Mouse (Mus musculus): ENCODE results near the gene Bnc2. TPM values are rescaled to one million over a fixed set of nuclear protein-coding genes. Genes with fewer than 3 reads are reported as not detected.

The Bnc2 gene
- polyA plus RNA-seq, 1 experiment, result 7.2 TPM

DNA sequence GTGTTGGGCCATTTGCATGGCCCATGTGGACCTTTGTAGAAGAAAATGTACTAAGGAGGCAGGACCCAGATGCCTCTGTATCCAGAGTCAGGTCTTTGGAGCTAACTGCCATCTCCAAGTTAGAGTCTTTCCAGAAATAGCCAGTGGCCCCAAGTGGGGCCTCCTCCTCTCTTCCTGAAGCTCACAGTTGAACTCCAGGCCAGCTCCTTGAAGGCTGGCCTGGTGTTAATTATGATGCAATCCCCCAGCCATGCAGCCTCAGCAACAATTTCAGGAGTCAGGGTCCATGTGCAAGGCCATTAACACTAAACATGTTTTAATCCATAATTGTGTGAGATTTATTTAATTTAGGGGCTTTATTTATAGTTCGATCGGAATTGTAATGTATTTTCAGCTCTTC, 427.7 kb downstream of the Bnc2 start:
- no peaks in the 10 kb centered on the region for H3K9me3 ChIP-seq (replicated peaks; ENCODE audit: control insufficient read depth, insufficient read depth, low read length, poor library complexity, severe bottlenecking)
- TF ChIP-seq EP300 (IDR thresholded peaks at IDR 0.05; ENCODE audit: insufficient read depth, low read depth, low read length) (no peak), POLR2A (IDR thresholded peaks at IDR 0.05; ENCODE audit: insufficient read depth, low read length) (no peak), CTCF (IDR thresholded peaks at IDR 0.05; ENCODE audit: low read depth, low read length) (no peak)
- no peaks in the 10 kb centered on the region for H3K36me3 ChIP-seq (ENCODE audit: control insufficient read depth, insufficient read depth, low read length, poor library complexity, severe bottlenecking)
- no peak overlapping the region for H3K9ac ChIP-seq (ENCODE audit: low read depth, poor library complexity, severe bottlenecking)
- H3K27ac ChIP-seq (ENCODE audit: insufficient read depth, low read length), result no peak overlapping the region
- H3K4me1 ChIP-seq (ENCODE audit: control insufficient read depth, insufficient read depth, low read length), result no peaks in the 10 kb centered on the region
- no peaks in the 10 kb centered on the region for H3K27me3 ChIP-seq (ENCODE audit: control insufficient read depth, insufficient read depth, low read length, poor library complexity, severe bottlenecking)
- no peak overlapping the region for H3K4me3 ChIP-seq (ENCODE audit: low read depth, low read length)

DNA sequence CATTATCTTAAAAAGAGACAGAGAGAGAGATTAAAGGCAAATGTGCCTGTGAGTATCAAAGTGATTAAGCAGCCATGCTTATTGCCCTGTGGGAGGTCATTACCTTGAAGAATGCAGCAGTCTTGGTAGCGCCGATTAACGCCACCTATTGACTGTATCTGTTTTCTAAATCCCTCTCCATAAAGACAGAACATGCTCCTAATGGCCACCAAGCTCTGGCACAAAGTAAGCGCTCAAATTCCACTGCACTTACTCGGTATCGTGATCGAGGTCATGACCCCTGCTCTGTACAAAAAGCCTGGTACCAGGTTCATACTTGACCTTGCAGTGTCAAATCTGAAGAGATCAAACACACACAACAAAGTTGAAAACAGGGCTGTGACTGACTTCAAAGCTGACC, 442.7 kb downstream of the Bnc2 start:
- Histone ChIP-seq H3K27me3 (ENCODE audit: control insufficient read depth, insufficient read depth, low read length, poor library complexity, severe bottlenecking) (no peaks in the 10 kb centered on the region), H3K27ac (ENCODE audit: insufficient read depth, low read length) (no peak overlapping the region), H3K4me3 (ENCODE audit: low read depth, low read length) (no peak overlapping the region), H3K4me1 (ENCODE audit: control insufficient read depth, insufficient read depth, low read length) (peaks cover 1% of the 10 kb centered on the region), H3K36me3 (ENCODE audit: control insufficient read depth, insufficient read depth, low read length, poor library complexity, severe bottlenecking) (no peaks in the 10 kb centered on the region), H3K9me3 (replicated peaks; ENCODE audit: control insufficient read depth, insufficient read depth, low read length, poor library complexity, severe bottlenecking) (peaks cover 3% of the 10 kb centered on the region; the same call in 1 of the 2 replicates), H3K9ac (ENCODE audit: low read depth, poor library complexity, severe bottlenecking) (no peak overlapping the region)
- no peak for TF ChIP-seq EP300 (IDR thresholded peaks at IDR 0.05; ENCODE audit: insufficient read depth, low read depth, low read length)
- no peak for TF ChIP-seq CTCF (IDR thresholded peaks at IDR 0.05; ENCODE audit: low read depth, low read length)
- no peak for TF ChIP-seq POLR2A (IDR thresholded peaks at IDR 0.05; ENCODE audit: insufficient read depth, low read length)

DNA sequence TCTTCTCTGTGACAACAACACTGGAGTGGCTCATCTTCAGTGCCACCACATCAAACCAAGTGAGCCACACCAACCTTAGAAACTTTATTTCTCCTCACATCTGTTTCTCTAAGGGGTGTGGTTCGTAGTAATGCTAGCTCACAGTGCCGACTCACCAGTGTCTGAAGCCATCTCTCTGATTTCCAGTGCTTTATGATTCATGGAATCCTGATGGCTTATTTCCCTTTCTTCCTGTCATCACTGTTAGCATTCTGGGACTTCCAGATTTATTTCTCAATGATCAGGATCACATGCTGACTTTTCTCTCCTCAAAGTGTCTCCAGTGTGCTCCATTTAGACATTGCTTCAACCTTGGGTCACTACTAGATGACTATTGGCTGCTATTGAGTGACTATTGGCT, 443.8 kb downstream of the Bnc2 start:
- Histone ChIP-seq H3K4me1 (ENCODE audit: control insufficient read depth, insufficient read depth, low read length) (peaks cover 1% of the 10 kb centered on the region), H3K27me3 (ENCODE audit: control insufficient read depth, insufficient read depth, low read length, poor library complexity, severe bottlenecking) (no peaks in the 10 kb centered on the region), H3K4me3 (ENCODE audit: low read depth, low read length) (no peak overlapping the region), H3K9ac (ENCODE audit: low read depth, poor library complexity, severe bottlenecking) (no peak overlapping the region), H3K36me3 (ENCODE audit: control insufficient read depth, insufficient read depth, low read length, poor library complexity, severe bottlenecking) (no peaks in the 10 kb centered on the region), H3K9me3 (replicated peaks; ENCODE audit: control insufficient read depth, insufficient read depth, low read length, poor library complexity, severe bottlenecking) (peaks cover 3% of the 10 kb centered on the region; the same call in 1 of the 2 replicates), H3K27ac (ENCODE audit: insufficient read depth, low read length) (no peak overlapping the region)
- TF ChIP-seq CTCF (IDR thresholded peaks at IDR 0.05; ENCODE audit: low read depth, low read length) (no peak), EP300 (IDR thresholded peaks at IDR 0.05; ENCODE audit: insufficient read depth, low read depth, low read length) (no peak), POLR2A (IDR thresholded peaks at IDR 0.05; ENCODE audit: insufficient read depth, low read length) (no peak)

DNA sequence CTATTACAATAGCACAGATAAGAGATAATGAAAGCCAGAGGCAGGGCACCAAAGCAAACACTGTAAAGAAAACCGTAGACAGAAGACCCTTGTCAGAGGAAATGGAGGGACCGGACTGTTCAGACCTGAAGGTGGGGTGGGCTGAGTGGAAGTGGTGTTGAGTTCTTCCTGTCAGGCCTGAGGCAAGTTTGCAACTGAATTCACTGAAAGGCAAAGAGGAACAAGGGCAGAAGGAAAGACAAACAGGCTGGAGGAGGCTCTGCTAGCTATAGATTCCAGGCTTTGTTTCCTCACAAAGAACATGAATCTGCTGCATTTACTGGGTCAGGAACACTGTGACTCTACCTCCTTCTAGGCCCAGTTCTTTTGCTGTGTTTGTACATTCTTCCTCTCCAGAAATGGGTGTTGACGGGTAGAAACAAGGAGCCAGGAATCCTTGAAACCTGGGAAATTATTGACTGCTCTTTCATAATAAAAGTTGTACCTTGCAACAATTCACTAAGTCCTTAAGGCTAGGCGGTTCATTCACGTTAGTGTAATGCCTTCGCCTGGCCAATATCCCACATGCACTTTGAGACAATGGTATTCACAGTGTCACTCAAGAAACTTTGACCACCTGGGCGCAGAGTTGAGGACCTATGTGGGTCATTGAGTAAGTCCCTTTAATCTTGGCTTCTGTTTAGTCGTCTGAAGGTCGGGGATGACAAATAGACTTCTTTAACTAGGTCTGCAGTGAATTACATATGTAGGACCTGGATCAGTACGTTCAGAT, 445.7 kb downstream of the Bnc2 start:
- no peaks in the 10 kb centered on the region for H3K27me3 ChIP-seq (ENCODE audit: control insufficient read depth, insufficient read depth, low read length, poor library complexity, severe bottlenecking)
- H3K4me3 ChIP-seq (ENCODE audit: low read depth, low read length), result no peak overlapping the region
- no peaks in the 10 kb centered on the region for H3K36me3 ChIP-seq (ENCODE audit: control insufficient read depth, insufficient read depth, low read length, poor library complexity, severe bottlenecking)
- TF ChIP-seq EP300 (IDR thresholded peaks at IDR 0.05; ENCODE audit: insufficient read depth, low read depth, low read length) (peak; percentile 94), CTCF (IDR thresholded peaks at IDR 0.05; ENCODE audit: low read depth, low read length) (no peak), POLR2A (IDR thresholded peaks at IDR 0.05; ENCODE audit: insufficient read depth, low read length) (no peak)
- peak overlapping the region; percentile 96 for H3K27ac ChIP-seq (ENCODE audit: insufficient read depth, low read length)
- H3K9me3 ChIP-seq (replicated peaks; ENCODE audit: control insufficient read depth, insufficient read depth, low read length, poor library complexity, severe bottlenecking), result peaks cover 3% of the 10 kb centered on the region; the same call in 1 of the 2 replicates
- H3K9ac ChIP-seq (ENCODE audit: low read depth, poor library complexity, severe bottlenecking), result no peak overlapping the region
- peaks cover 1% of the 10 kb centered on the region for H3K4me1 ChIP-seq (ENCODE audit: control insufficient read depth, insufficient read depth, low read length)

DNA sequence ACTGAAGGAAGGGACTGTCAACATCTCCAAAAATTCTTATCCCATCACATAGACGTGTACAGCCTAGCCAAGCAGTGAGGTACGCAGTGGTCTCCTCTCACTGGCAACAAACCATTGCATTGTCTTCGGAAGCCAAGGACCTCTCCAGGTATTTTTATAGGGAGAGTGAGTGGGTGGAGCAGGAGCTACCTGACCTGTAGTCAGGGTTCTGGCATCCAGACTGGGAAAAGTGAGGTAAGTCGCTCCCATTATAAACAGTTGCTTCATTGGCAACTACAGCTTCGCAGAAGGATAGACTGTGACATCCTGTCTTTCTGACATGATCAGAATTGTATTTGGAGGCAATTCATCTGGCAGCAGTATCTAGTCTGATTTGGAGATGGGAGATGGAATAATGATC, 446.5 kb downstream of the Bnc2 start:
- no peak overlapping the region for H3K4me3 ChIP-seq (ENCODE audit: low read depth, low read length)
- H3K27ac ChIP-seq (ENCODE audit: insufficient read depth, low read length), result peak overlapping the region; percentile 96
- peaks cover 1% of the 10 kb centered on the region for H3K4me1 ChIP-seq (ENCODE audit: control insufficient read depth, insufficient read depth, low read length)
- no peaks in the 10 kb centered on the region for H3K27me3 ChIP-seq (ENCODE audit: control insufficient read depth, insufficient read depth, low read length, poor library complexity, severe bottlenecking)
- TF ChIP-seq POLR2A (IDR thresholded peaks at IDR 0.05; ENCODE audit: insufficient read depth, low read length) (no peak), CTCF (IDR thresholded peaks at IDR 0.05; ENCODE audit: low read depth, low read length) (no peak), EP300 (IDR thresholded peaks at IDR 0.05; ENCODE audit: insufficient read depth, low read depth, low read length) (no peak)
- peaks cover 3% of the 10 kb centered on the region; the same call in 1 of the 2 replicates for H3K9me3 ChIP-seq (replicated peaks; ENCODE audit: control insufficient read depth, insufficient read depth, low read length, poor library complexity, severe bottlenecking)
- no peaks in the 10 kb centered on the region for H3K36me3 ChIP-seq (ENCODE audit: control insufficient read depth, insufficient read depth, low read length, poor library complexity, severe bottlenecking)
- H3K9ac ChIP-seq (ENCODE audit: low read depth, poor library complexity, severe bottlenecking), result no peak overlapping the region

Other genes starting within 250 kb of the Bnc2 start
- 2.0 and 2.1 TPM in 2 replicates for gene Cntln, start 209.0 kb upstream of the Bnc2 start, polyA plus RNA-seq (2011; ENCODE audit: insufficient read depth, insufficient read length, low read depth, missing spikeins)